Mouse (Mus musculus): Measurements from ENCODE around the gene Ghdc.

Gene Ghdc

GRCm38 (mm10) chr11:100770646-100771408, at the start of gene Ghdc:
Ghdc (minus strand) TSS chr11:100770957.
- DNase-seq, result peak; percentile 90

- DNase-seq, result no peak
Observed at GRCm38 (mm10) chr11:100820047-100820446, 49.3 kb upstream of the Ghdc start.

GRCm38 (mm10) chr11:100819626-100820025, 48.9 kb upstream of the Ghdc start:
- DNase-seq, result no peak

- no peak for DNase-seq
Observed at GRCm38 (mm10) chr11:100819048-100819447, 48.3 kb upstream of the Ghdc start.

GRCm38 (mm10) chr11:100818359-100819012, 47.7 kb upstream of the Ghdc start:
- no peak for DNase-seq

- no peak for DNase-seq
Observed at GRCm38 (mm10) chr11:100817311-100817710, 46.6 kb upstream of the Ghdc start.

GRCm38 (mm10) chr11:100816801-100817200, 46.0 kb upstream of the Ghdc start:
- DNase-seq, result peak; percentile 44

- no peak for DNase-seq
Observed at GRCm38 (mm10) chr11:100816342-100816741, 45.6 kb upstream of the Ghdc start.

- peak; percentile 83 for DNase-seq
Observed at GRCm38 (mm10) chr11:100814498-100814897, 43.7 kb upstream of the Ghdc start.

GRCm38 (mm10) chr11:100811132-100811531, 40.4 kb upstream of the Ghdc start:
- no peak for DNase-seq

GRCm38 (mm10) chr11:100810516-100810915, 39.8 kb upstream of the Ghdc start:
- peak; percentile 72 for DNase-seq

- no peak for DNase-seq
Observed at GRCm38 (mm10) chr11:100806380-100807305, 35.9 kb upstream of the Ghdc start.

GRCm38 (mm10) chr11:100805535-100805934, 34.8 kb upstream of the Ghdc start:
- DNase-seq, result no peak

- DNase-seq, result no peak
Observed at GRCm38 (mm10) chr11:100804409-100804808, 33.7 kb upstream of the Ghdc start.

- peak; percentile 45 for DNase-seq
Observed at GRCm38 (mm10) chr11:100799426-100799825, 28.7 kb upstream of the Ghdc start.

GRCm38 (mm10) chr11:100796585-100796984, 25.8 kb upstream of the Ghdc start:
- no peak for DNase-seq

- DNase-seq, result no peak
Observed at GRCm38 (mm10) chr11:100795386-100795785, 24.6 kb upstream of the Ghdc start.

GRCm38 (mm10) chr11:100791457-100792049, 20.8 kb upstream of the Ghdc start:
- peak; percentile 83 for DNase-seq

- DNase-seq, result peak; percentile 93
Observed at GRCm38 (mm10) chr11:100790644-100791043, 19.9 kb upstream of the Ghdc start.

GRCm38 (mm10) chr11:100789702-100790101, 18.9 kb upstream of the Ghdc start:
- no peak for DNase-seq

GRCm38 (mm10) chr11:100785774-100786173, 15.0 kb upstream of the Ghdc start:
- DNase-seq, result no peak

- no peak for DNase-seq
Observed at GRCm38 (mm10) chr11:100784286-100784685, 13.5 kb upstream of the Ghdc start.

GRCm38 (mm10) chr11:100782568-100782967, 11.8 kb upstream of the Ghdc start:
- peak; percentile 91 for DNase-seq
